Mouse (Mus musculus): ENCODE results near the gene 1700020L24Rik. TPM values are rescaled to one million over a fixed set of nuclear protein-coding genes. Genes with fewer than 3 reads are reported as not detected.

Gene 1700020L24Rik
- polyA plus RNA-seq, 1 experiment from 2014 or later: 1.8 TPM

GRCm38 (mm10) chr11:83420338-83420737 lies 17.1 kb upstream of the 1700020L24Rik start:
- H3K4me1 ChIP-seq (ENCODE audit: control insufficient read depth in 2 of 2, insufficient read depth in 2 of 2, low read length in 2 of 2): peaks cover 2 to 6% of the 10 kb centered on the region in 2 experiments; a peak in 2 of 4 replicates
- peaks cover 39% of the 10 kb centered on the region for H3K27me3 ChIP-seq (ENCODE audit: control insufficient read depth, insufficient read depth, low read length)
- H3K9ac ChIP-seq (ENCODE audit: low read length): no peak overlapping the region
- no peaks in the 10 kb centered on the region for H3K36me3 ChIP-seq (ENCODE audit: control insufficient read depth, insufficient read depth, low read length)
- no peak overlapping the region for H3K27ac ChIP-seq (replicated peaks in 1 of 2; ENCODE audit: control insufficient read depth in 1 of 2, insufficient read depth in 1 of 2, low read depth in 2 of 2, low read length in 2 of 2)
- H3K9me3 ChIP-seq (ENCODE audit: control insufficient read depth, low read length): no peaks in the 10 kb centered on the region
- no peak overlapping the region for H3K4me2 ChIP-seq (ENCODE audit: low read length)
- no peak for ATAC-seq (ENCODE audit: insufficient number of reproducible peaks, insufficient read depth, low FRiP score, low read depth)
- 44% methylated on average over 4 of the region's 4 CpGs for WGBS
- no peak overlapping the region for H3K4me3 ChIP-seq (ENCODE audit: control insufficient read depth in 1 of 2, insufficient read depth in 1 of 2, low read depth in 1 of 2, low read length in 2 of 2)

GRCm38 (mm10) chr11:83421305-83421704 lies 16.2 kb upstream of the 1700020L24Rik start:
- H3K4me3 ChIP-seq (ENCODE audit: control insufficient read depth in 1 of 2, insufficient read depth in 1 of 2, low read depth in 1 of 2, low read length in 2 of 2): no peak overlapping the region
- H3K4me2 ChIP-seq (ENCODE audit: low read length): no peak overlapping the region
- H3K9ac ChIP-seq (ENCODE audit: low read length): no peak overlapping the region
- WGBS: 3% methylated on average over 9 of the region's 9 CpGs
- no peaks in the 10 kb centered on the region for H3K36me3 ChIP-seq (ENCODE audit: control insufficient read depth, insufficient read depth, low read length)
- no peak overlapping the region for H3K27ac ChIP-seq (replicated peaks in 1 of 2; ENCODE audit: control insufficient read depth in 1 of 2, insufficient read depth in 1 of 2, low read depth in 2 of 2, low read length in 2 of 2)
- peaks cover 2 to 6% of the 10 kb centered on the region in 2 experiments; a peak in 2 of 4 replicates for H3K4me1 ChIP-seq (ENCODE audit: control insufficient read depth in 2 of 2, insufficient read depth in 2 of 2, low read length in 2 of 2)
- no peak for ATAC-seq (ENCODE audit: insufficient number of reproducible peaks, insufficient read depth, low FRiP score, low read depth)
- peaks cover 44% of the 10 kb centered on the region for H3K27me3 ChIP-seq (ENCODE audit: control insufficient read depth, insufficient read depth, low read length)
- H3K9me3 ChIP-seq (ENCODE audit: control insufficient read depth, low read length): no peaks in the 10 kb centered on the region

GRCm38 (mm10) chr11:83424681-83425080 lies 12.8 kb upstream of the 1700020L24Rik start:
- peaks cover 6% of the 10 kb centered on the region in 2 experiments; a peak in 2 of 4 replicates for H3K4me1 ChIP-seq (ENCODE audit: control insufficient read depth in 2 of 2, insufficient read depth in 2 of 2, low read length in 2 of 2)

GRCm38 (mm10) chr11:83426964-83427363 lies 10.5 kb upstream of the 1700020L24Rik start:
- ATAC-seq (ENCODE audit: insufficient number of reproducible peaks, insufficient read depth, low FRiP score, low read depth): no peak
- H3K36me3 ChIP-seq (ENCODE audit: control insufficient read depth, insufficient read depth, low read length): no peaks in the 10 kb centered on the region
- H3K4me2 ChIP-seq (ENCODE audit: low read length): peak overlapping the region; percentile 45
- 21% methylated on average over 17 of the region's 17 CpGs for WGBS
- no peaks in the 10 kb centered on the region for H3K9me3 ChIP-seq (ENCODE audit: control insufficient read depth, low read length)
- no peak overlapping the region for H3K9ac ChIP-seq (ENCODE audit: low read length)
- H3K4me3 ChIP-seq (ENCODE audit: control insufficient read depth in 1 of 2, insufficient read depth in 1 of 2, low read depth in 1 of 2, low read length in 2 of 2): peak overlapping the region in 1 of 2 experiments; percentile 7; a peak in 1 of 4 replicates
- peaks cover 24% of the 10 kb centered on the region for H3K27me3 ChIP-seq (ENCODE audit: control insufficient read depth, insufficient read depth, low read length)
- H3K27ac ChIP-seq (replicated peaks in 1 of 2; ENCODE audit: control insufficient read depth in 1 of 2, insufficient read depth in 1 of 2, low read depth in 2 of 2, low read length in 2 of 2): no peak overlapping the region
- peaks cover 16 to 22% of the 10 kb centered on the region in 2 experiments for H3K4me1 ChIP-seq (ENCODE audit: control insufficient read depth in 2 of 2, insufficient read depth in 2 of 2, low read length in 2 of 2)

More at GRCm38 (mm10) chr11:83424681-83425080, 12.8 kb upstream of the 1700020L24Rik start:
- Histone ChIP-seq H3K36me3 (ENCODE audit: control insufficient read depth, insufficient read depth, low read length) (no peaks in the 10 kb centered on the region), H3K9ac (ENCODE audit: low read length) (no peak overlapping the region), H3K27ac (replicated peaks in 1 of 2; ENCODE audit: control insufficient read depth in 1 of 2, insufficient read depth in 1 of 2, low read depth in 2 of 2, low read length in 2 of 2) (no peak overlapping the region), H3K9me3 (ENCODE audit: control insufficient read depth, low read length) (no peaks in the 10 kb centered on the region), H3K4me2 (ENCODE audit: low read length) (no peak overlapping the region), H3K27me3 (ENCODE audit: control insufficient read depth, insufficient read depth, low read length) (peaks cover 39% of the 10 kb centered on the region), H3K4me3 (ENCODE audit: control insufficient read depth in 1 of 2, insufficient read depth in 1 of 2, low read depth in 1 of 2, low read length in 2 of 2) (no peak overlapping the region)
- WGBS: 6% methylated on average over 8 of the region's 8 CpGs
- ATAC-seq (ENCODE audit: insufficient number of reproducible peaks, insufficient read depth, low FRiP score, low read depth): no peak

GRCm38 (mm10) chr11:83429355-83429754 lies 8.1 kb upstream of the 1700020L24Rik start, which contains the start of gene Gas2l2:
Gene Gas2l2, minus strand, starts transcription at chr11:83429455.
- H3K4me1 ChIP-seq (ENCODE audit: control insufficient read depth in 2 of 2, insufficient read depth in 2 of 2, low read length in 2 of 2): peaks cover 20 to 29% of the 10 kb centered on the region in 2 experiments
- WGBS: 43% methylated on average over 5 of the region's 5 CpGs
- no peaks in the 10 kb centered on the region for H3K36me3 ChIP-seq (ENCODE audit: control insufficient read depth, insufficient read depth, low read length)
- no peaks in the 10 kb centered on the region for H3K9me3 ChIP-seq (ENCODE audit: control insufficient read depth, low read length)
- H3K9ac ChIP-seq (ENCODE audit: low read length): peak within 1 kb of the TSS; percentile 18; the same call in 1 of the 2 replicates
- ATAC-seq (ENCODE audit: insufficient number of reproducible peaks, insufficient read depth, low FRiP score, low read depth): no peak
- H3K4me2 ChIP-seq (ENCODE audit: low read length): peak within 1 kb of the TSS; percentile 17
- peaks cover 21% of the 10 kb centered on the region for H3K27me3 ChIP-seq (ENCODE audit: control insufficient read depth, insufficient read depth, low read length)
- no peak within 1 kb of the TSS for H3K27ac ChIP-seq (replicated peaks in 1 of 2; ENCODE audit: control insufficient read depth in 1 of 2, insufficient read depth in 1 of 2, low read depth in 2 of 2, low read length in 2 of 2)
- no peak within 1 kb of the TSS for H3K4me3 ChIP-seq (ENCODE audit: control insufficient read depth in 1 of 2, insufficient read depth in 1 of 2, low read depth in 1 of 2, low read length in 2 of 2)

- no peaks in the 10 kb centered on the region for H3K36me3 ChIP-seq (ENCODE audit: control insufficient read depth, insufficient read depth, low read length)
- H3K4me1 ChIP-seq (ENCODE audit: control insufficient read depth in 2 of 2, insufficient read depth in 2 of 2, low read length in 2 of 2): peaks cover 18 to 29% of the 10 kb centered on the region in 2 experiments
- no peak overlapping the region for H3K9ac ChIP-seq (ENCODE audit: low read length)
- H3K27me3 ChIP-seq (ENCODE audit: control insufficient read depth, insufficient read depth, low read length): peaks cover 7% of the 10 kb centered on the region; the same call in 1 of the 2 replicates
- no peak overlapping the region for H3K4me3 ChIP-seq (ENCODE audit: control insufficient read depth in 1 of 2, insufficient read depth in 1 of 2, low read depth in 1 of 2, low read length in 2 of 2)
- WGBS: 51% methylated on average over 2 of the region's 2 CpGs
- peak overlapping the region in 1 of 2 experiments; percentile 57; a peak in 1 of 4 replicates for H3K27ac ChIP-seq (replicated peaks in 1 of 2; ENCODE audit: control insufficient read depth in 1 of 2, insufficient read depth in 1 of 2, low read depth in 2 of 2, low read length in 2 of 2)
- ATAC-seq (ENCODE audit: insufficient number of reproducible peaks, insufficient read depth, low FRiP score, low read depth): 0 out of 2 replicates have a peak, but pooled peaks have one; percentile 45
- H3K9me3 ChIP-seq (ENCODE audit: control insufficient read depth, low read length): no peaks in the 10 kb centered on the region
- no peak overlapping the region for H3K4me2 ChIP-seq (ENCODE audit: low read length)
Measured at GRCm38 (mm10) chr11:83432533-83432932, 4.9 kb upstream of the 1700020L24Rik start.

GRCm38 (mm10) chr11:83439426-83440060 lies 2.1 kb downstream of the 1700020L24Rik start:
- no peak overlapping the region for H3K9ac ChIP-seq (ENCODE audit: low read length)
- H3K27me3 ChIP-seq (ENCODE audit: control insufficient read depth, insufficient read depth, low read length): peaks cover 23% of the 10 kb centered on the region
- 30% methylated on average over 11 of the region's 11 CpGs for WGBS
- peak overlapping the region; percentile 95 for H3K4me2 ChIP-seq (ENCODE audit: low read length)
- H3K9me3 ChIP-seq (ENCODE audit: control insufficient read depth, low read length): no peaks in the 10 kb centered on the region
- H3K4me3 ChIP-seq (ENCODE audit: control insufficient read depth in 1 of 2, insufficient read depth in 1 of 2, low read depth in 1 of 2, low read length in 2 of 2): peak overlapping the region; percentile 61 to 68; a peak in 3 of 4 replicates
- peaks cover 18 to 35% of the 10 kb centered on the region in 2 experiments for H3K4me1 ChIP-seq (ENCODE audit: control insufficient read depth in 2 of 2, insufficient read depth in 2 of 2, low read length in 2 of 2)
- H3K36me3 ChIP-seq (ENCODE audit: control insufficient read depth, insufficient read depth, low read length): no peaks in the 10 kb centered on the region
- no peak for ATAC-seq (ENCODE audit: insufficient number of reproducible peaks, insufficient read depth, low FRiP score, low read depth)
- H3K27ac ChIP-seq (replicated peaks in 1 of 2; ENCODE audit: control insufficient read depth in 1 of 2, insufficient read depth in 1 of 2, low read depth in 2 of 2, low read length in 2 of 2): no peak overlapping the region

All from heart, embryonic 14.5 days (tissue).